Mouse (Mus musculus): ENCODE measurements around the gene Nat14. TPM values are rescaled to one million over a fixed set of nuclear protein-coding genes. Genes with fewer than 3 reads are reported as not detected.
A peak's percentile ranks its signal among the peaks of the same experiment; 100 is the strongest.

Gene Nat14
- polyA plus RNA-seq, 1 experiment from 2014 or later: 1.4 TPM

GRCm38 (mm10) chr7:4899649-4900522 lies 21.9 kb upstream of the Nat14 start:
- Histone ChIP-seq H3K36me3 (ENCODE audit: control insufficient read depth, insufficient read depth, low read length) (no peaks in the 10 kb centered on the region), H3K9me3 (ENCODE audit: control insufficient read depth, low read length) (no peaks in the 10 kb centered on the region), H3K9ac (ENCODE audit: low read depth, low read length) (peak overlapping the region; percentile 57), H3K4me1 (replicated peaks; ENCODE audit: control insufficient read depth, insufficient read depth, low read length) (peaks cover 7% of the 10 kb centered on the region), H3K27ac (ENCODE audit: low read depth, low read length) (peak overlapping the region; percentile 47), H3K4me3 (ENCODE audit: low read depth, low read length) (peak overlapping the region; percentile 38), H3K4me2 (peak overlapping the region; percentile 66), H3K27me3 (replicated peaks; ENCODE audit: control insufficient read depth, insufficient read depth, low read length) (no peaks in the 10 kb centered on the region)
- ATAC-seq (replicated peaks; ENCODE audit: low FRiP score) (peak; percentile 84), DNase-seq (ENCODE audit: low spot score) (no peak)
- 5% methylated on average over 19 of the region's 19 CpGs for WGBS

GRCm38 (mm10) chr7:4900523-4900851 lies 21.3 kb upstream of the Nat14 start:
- ATAC-seq (replicated peaks; ENCODE audit: low FRiP score): peak; percentile 37; the same call in 1 of the 2 replicates
- WGBS: 12% methylated on average over 11 of the region's 11 CpGs

GRCm38 (mm10) chr7:4901171-4901570 lies 20.7 kb upstream of the Nat14 start:
- no peaks in the 10 kb centered on the region for H3K9me3 ChIP-seq (ENCODE audit: control insufficient read depth, low read length)
- H3K9ac ChIP-seq (ENCODE audit: low read depth, low read length): no peak overlapping the region
- H3K36me3 ChIP-seq (ENCODE audit: control insufficient read depth, insufficient read depth, low read length): no peaks in the 10 kb centered on the region
- no peaks in the 10 kb centered on the region for H3K27me3 ChIP-seq (replicated peaks; ENCODE audit: control insufficient read depth, insufficient read depth, low read length)
- DNase-seq (ENCODE audit: low spot score) (peak; percentile 75), ATAC-seq (replicated peaks; ENCODE audit: low FRiP score) (no peak)
- H3K4me2 ChIP-seq: peak overlapping the region; percentile 66
- H3K27ac ChIP-seq (ENCODE audit: low read depth, low read length): no peak overlapping the region; the same call in 1 of the 2 replicates
- peaks cover 7% of the 10 kb centered on the region for H3K4me1 ChIP-seq (replicated peaks; ENCODE audit: control insufficient read depth, insufficient read depth, low read length)
- 48% methylated on average over 8 of the region's 8 CpGs for WGBS
- H3K4me3 ChIP-seq (ENCODE audit: low read depth, low read length): no peak overlapping the region

More at GRCm38 (mm10) chr7:4900523-4900851, 21.3 kb upstream of the Nat14 start:
- Histone ChIP-seq H3K9me3 (ENCODE audit: control insufficient read depth, low read length) (no peaks in the 10 kb centered on the region), H3K4me1 (replicated peaks; ENCODE audit: control insufficient read depth, insufficient read depth, low read length) (peaks cover 7% of the 10 kb centered on the region), H3K36me3 (ENCODE audit: control insufficient read depth, insufficient read depth, low read length) (no peaks in the 10 kb centered on the region), H3K4me3 (ENCODE audit: low read depth, low read length) (peak overlapping the region; percentile 38), H3K9ac (ENCODE audit: low read depth, low read length) (peak overlapping the region; percentile 57), H3K4me2 (peak overlapping the region; percentile 66), H3K27me3 (replicated peaks; ENCODE audit: control insufficient read depth, insufficient read depth, low read length) (no peaks in the 10 kb centered on the region), H3K27ac (ENCODE audit: low read depth, low read length) (peak overlapping the region; percentile 47)
- peak; percentile 43 for DNase-seq (ENCODE audit: low spot score)

GRCm38 (mm10) chr7:4902404-4902803 lies 19.4 kb upstream of the Nat14 start:
- no peak for ATAC-seq (replicated peaks; ENCODE audit: low FRiP score)
- Histone ChIP-seq H3K27me3 (replicated peaks; ENCODE audit: control insufficient read depth, insufficient read depth, low read length) (no peaks in the 10 kb centered on the region), H3K36me3 (ENCODE audit: control insufficient read depth, insufficient read depth, low read length) (no peaks in the 10 kb centered on the region), H3K4me2 (no peak overlapping the region), H3K4me1 (replicated peaks; ENCODE audit: control insufficient read depth, insufficient read depth, low read length) (peaks cover 7% of the 10 kb centered on the region), H3K9ac (ENCODE audit: low read depth, low read length) (no peak overlapping the region), H3K27ac (ENCODE audit: low read depth, low read length) (no peak overlapping the region), H3K9me3 (ENCODE audit: control insufficient read depth, low read length) (no peaks in the 10 kb centered on the region), H3K4me3 (ENCODE audit: low read depth, low read length) (no peak overlapping the region)
- WGBS: 79% methylated on average over 9 of the region's 9 CpGs
- peak; percentile 12 for DNase-seq (ENCODE audit: low spot score)

- Histone ChIP-seq H3K27me3 (replicated peaks; ENCODE audit: control insufficient read depth, insufficient read depth, low read length) (no peaks in the 10 kb centered on the region), H3K4me3 (ENCODE audit: low read depth, low read length) (no peak within 1 kb of the TSS), H3K36me3 (ENCODE audit: control insufficient read depth, insufficient read depth, low read length) (no peaks in the 10 kb centered on the region), H3K9ac (ENCODE audit: low read depth, low read length) (no peak within 1 kb of the TSS), H3K27ac (ENCODE audit: low read depth, low read length) (no peak within 1 kb of the TSS), H3K4me2 (no peak within 1 kb of the TSS), H3K4me1 (replicated peaks; ENCODE audit: control insufficient read depth, insufficient read depth, low read length) (no peaks in the 10 kb centered on the region; the same call in 1 of the 2 replicates), H3K9me3 (ENCODE audit: control insufficient read depth, low read length) (no peaks in the 10 kb centered on the region)
- DNase-seq (ENCODE audit: low spot score) (no peak), ATAC-seq (replicated peaks; ENCODE audit: low FRiP score) (no peak)
- WGBS: 64% methylated on average over 10 of the region's 10 CpGs
Measured at GRCm38 (mm10) chr7:4906466-4906950, 15.3 kb upstream of the Nat14 start, which contains the start of gene Gm36210. Gm36210 (minus strand) TSS chr7:4906516.

GRCm38 (mm10) chr7:4911561-4911960 lies 10.3 kb upstream of the Nat14 start:
- Histone ChIP-seq H3K4me2 (no peak overlapping the region), H3K27me3 (replicated peaks; ENCODE audit: control insufficient read depth, insufficient read depth, low read length) (no peaks in the 10 kb centered on the region), H3K4me3 (ENCODE audit: low read depth, low read length) (no peak overlapping the region), H3K27ac (ENCODE audit: low read depth, low read length) (no peak overlapping the region), H3K36me3 (ENCODE audit: control insufficient read depth, insufficient read depth, low read length) (no peaks in the 10 kb centered on the region), H3K9me3 (ENCODE audit: control insufficient read depth, low read length) (no peaks in the 10 kb centered on the region), H3K4me1 (replicated peaks; ENCODE audit: control insufficient read depth, insufficient read depth, low read length) (peaks cover 10% of the 10 kb centered on the region), H3K9ac (ENCODE audit: low read depth, low read length) (no peak overlapping the region)
- ATAC-seq (replicated peaks; ENCODE audit: low FRiP score) (no peak), DNase-seq (ENCODE audit: low spot score) (no peak)
- WGBS: 31% methylated on average over 9 of the region's 9 CpGs

- H3K9me3 ChIP-seq (ENCODE audit: control insufficient read depth, low read length): no peaks in the 10 kb centered on the region
- no peak overlapping the region for H3K4me3 ChIP-seq (ENCODE audit: low read depth, low read length)
- H3K27ac ChIP-seq (ENCODE audit: low read depth, low read length): no peak overlapping the region
- H3K36me3 ChIP-seq (ENCODE audit: control insufficient read depth, insufficient read depth, low read length): no peaks in the 10 kb centered on the region
- no peak overlapping the region for H3K4me2 ChIP-seq
- 56% methylated on average over 5 of the region's 5 CpGs for WGBS
- no peaks in the 10 kb centered on the region for H3K27me3 ChIP-seq (replicated peaks; ENCODE audit: control insufficient read depth, insufficient read depth, low read length)
- no peak overlapping the region for H3K9ac ChIP-seq (ENCODE audit: low read depth, low read length)
- ATAC-seq (replicated peaks; ENCODE audit: low FRiP score) (no peak), DNase-seq (ENCODE audit: low spot score) (no peak)
- peaks cover 11% of the 10 kb centered on the region for H3K4me1 ChIP-seq (replicated peaks; ENCODE audit: control insufficient read depth, insufficient read depth, low read length)
Measured at GRCm38 (mm10) chr7:4912248-4912647, 9.6 kb upstream of the Nat14 start.

- Histone ChIP-seq H3K27ac (ENCODE audit: low read depth, low read length) (peak within 1 kb of the TSS; percentile 92), H3K9ac (ENCODE audit: low read depth, low read length) (peak within 1 kb of the TSS; percentile 93), H3K27me3 (replicated peaks; ENCODE audit: control insufficient read depth, insufficient read depth, low read length) (no peaks in the 10 kb centered on the region), H3K4me3 (ENCODE audit: low read depth, low read length) (peak within 1 kb of the TSS; percentile 81), H3K4me2 (peak within 1 kb of the TSS; percentile 96), H3K9me3 (ENCODE audit: control insufficient read depth, low read length) (no peaks in the 10 kb centered on the region), H3K4me1 (replicated peaks; ENCODE audit: control insufficient read depth, insufficient read depth, low read length) (peaks cover 11% of the 10 kb centered on the region), H3K36me3 (ENCODE audit: control insufficient read depth, insufficient read depth, low read length) (peaks cover 21% of the 10 kb centered on the region)
- WGBS: under 1% methylated on average over 46 of the region's 56 CpGs
- peak; percentile 87 for ATAC-seq (replicated peaks; ENCODE audit: low FRiP score)
- DNase-seq (ENCODE audit: low spot score): peak; percentile 97
Measured at GRCm38 (mm10) chr7:4915007-4915665, 6.7 kb upstream of the Nat14 start, which contains the start of gene Zfp628. Zfp628 (plus strand) TSS chr7:4915217.

All from liver, embryonic 11.5 days (tissue).